Mouse (Mus musculus) bone marrow, adult 2 months (tissue): Measurements from ENCODE around the gene Dnpep.

Experiments used
- CTCF ChIP-seq: fragments of 200-500 bp; IDR thresholded peaks from 2 replicates; pipeline ENCODE4 v1.5.1; 2011; ENCODE audit warnings: low read length, control low read depth; ENCODE audit not compliant: control insufficient read depth, insufficient read depth
- POLR2A ChIP-seq: fragments of 200-500 bp; IDR thresholded peaks from 2 replicates; pipeline ENCODE4 v1.6.1; 2011; ENCODE audit warnings: low read depth, mild to moderate bottlenecking, control low read depth, low read length, borderline replicate concordance; ENCODE audit not compliant: control insufficient read depth

- no peak for TF ChIP-seq CTCF
- no peak for TF ChIP-seq POLR2A
Observed at GRCm38 (mm10) chr1:75365510-75366137, 47.8 kb upstream of the Dnpep start.
